Mouse (Mus musculus): Measurements from ENCODE around the gene Fignl2.
"Not testable (repeated sequence)": the region's sequence is repeated elsewhere in the genome, so short reads cannot be mapped to it uniquely, and the experiment has no call there.

The Fignl2 gene

GRCm38 (mm10) chr15:101077813-101078730, at the start of gene Fignl2:
TSS of gene Fignl2 (minus strand) at chr15:101078567.
- no peak for DNase-seq

GRCm38 (mm10) chr15:101126876-101127544, 48.6 kb upstream of the Fignl2 start:
- peak in 1 of 2 experiments; percentile 62 for DNase-seq

- DNase-seq, result no peak
Measured at GRCm38 (mm10) chr15:101125561-101125960, 47.2 kb upstream of the Fignl2 start.

- DNase-seq, result peak; percentile 72 to 77
Measured at GRCm38 (mm10) chr15:101123202-101123601, 44.8 kb upstream of the Fignl2 start.

- DNase-seq, result peak; percentile 61 to 73
Measured at GRCm38 (mm10) chr15:101122290-101122589, 43.9 kb upstream of the Fignl2 start.

DNA sequence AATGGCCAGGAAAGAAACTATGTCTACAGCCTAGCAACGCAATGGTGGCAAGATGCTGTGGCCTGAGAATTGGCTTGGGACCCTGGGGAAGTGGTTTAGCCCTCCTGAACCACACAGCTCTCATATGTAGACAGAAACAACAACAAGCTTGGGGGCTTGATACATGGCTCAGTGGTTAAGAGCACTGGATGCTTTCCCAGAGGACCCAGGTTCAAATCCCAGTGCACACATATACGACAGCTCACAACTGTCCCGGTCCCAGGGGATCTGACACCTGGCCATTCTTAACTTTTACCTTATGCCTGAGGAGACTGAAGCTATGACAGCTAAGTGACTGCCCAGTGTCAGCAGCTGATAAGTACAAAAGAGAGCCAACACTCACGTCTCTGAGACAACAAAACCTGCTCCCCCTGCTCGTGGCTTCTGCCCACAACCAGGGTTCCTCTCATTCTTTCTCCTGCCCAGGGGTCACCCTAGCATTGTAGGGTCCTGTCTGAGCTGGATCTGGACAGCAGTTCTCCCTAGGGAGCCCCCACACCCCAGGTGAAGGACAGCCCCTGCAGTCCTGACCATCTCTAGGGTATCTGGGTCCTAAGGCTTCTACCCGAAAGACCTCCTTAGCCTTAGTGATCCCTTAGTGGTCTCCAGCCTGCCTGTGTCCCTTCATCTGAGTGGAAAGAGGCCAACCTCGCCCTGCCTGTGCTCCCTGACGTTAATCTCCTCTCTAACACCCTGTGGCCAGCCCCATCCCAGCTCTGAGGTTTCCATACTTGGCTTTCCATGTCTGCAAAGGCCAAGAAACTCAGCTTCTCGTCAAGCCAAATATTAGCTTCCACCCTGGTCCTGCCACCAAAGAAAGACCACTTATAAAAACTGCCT, 43.3 kb upstream of the Fignl2 start:
- no peak for DNase-seq

- no peak for DNase-seq
Measured at GRCm38 (mm10) chr15:101118399-101119125, 40.2 kb upstream of the Fignl2 start.

DNA sequence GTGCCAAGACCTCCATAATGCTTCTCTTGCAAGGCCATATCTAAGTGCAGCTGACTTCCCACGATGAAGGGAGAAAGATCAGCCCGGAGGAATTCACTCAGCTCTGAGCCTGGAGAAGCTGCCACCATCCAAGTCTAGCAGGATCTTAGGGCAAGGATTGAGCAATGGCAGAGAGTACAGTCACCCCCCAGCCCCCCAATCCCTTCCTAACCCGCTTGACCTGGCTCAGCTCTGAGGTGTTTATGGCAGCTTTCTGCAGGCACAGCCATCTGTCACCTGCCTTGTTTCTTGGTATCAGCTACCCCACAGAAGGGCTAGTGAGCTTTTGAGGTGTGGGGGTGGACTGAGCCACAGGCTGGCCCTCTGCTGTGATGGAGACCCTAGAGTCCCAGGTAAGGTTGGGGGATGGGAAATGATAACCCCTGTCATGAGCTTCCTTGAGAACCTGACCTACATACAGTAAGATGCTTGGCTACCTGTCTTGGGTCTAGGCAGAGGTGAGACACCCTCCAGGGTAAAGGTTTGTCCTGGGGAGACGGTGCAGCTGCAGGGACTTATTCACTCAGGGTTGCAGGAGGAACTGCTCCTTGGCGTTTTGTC, 37.2 kb upstream of the Fignl2 start, which contains the start of gene Ankrd33:
Gene Ankrd33, plus strand, starts transcription at position 245 of the 600 bp plus-strand sequence.
- DNase-seq, result no peak

- DNase-seq, result not testable (repeated sequence)
Measured at GRCm38 (mm10) chr15:101113778-101114177, 35.4 kb upstream of the Fignl2 start.

- DNase-seq, result peak; percentile 83 to 89
Measured at GRCm38 (mm10) chr15:101113176-101113575, 34.8 kb upstream of the Fignl2 start.

DNA sequence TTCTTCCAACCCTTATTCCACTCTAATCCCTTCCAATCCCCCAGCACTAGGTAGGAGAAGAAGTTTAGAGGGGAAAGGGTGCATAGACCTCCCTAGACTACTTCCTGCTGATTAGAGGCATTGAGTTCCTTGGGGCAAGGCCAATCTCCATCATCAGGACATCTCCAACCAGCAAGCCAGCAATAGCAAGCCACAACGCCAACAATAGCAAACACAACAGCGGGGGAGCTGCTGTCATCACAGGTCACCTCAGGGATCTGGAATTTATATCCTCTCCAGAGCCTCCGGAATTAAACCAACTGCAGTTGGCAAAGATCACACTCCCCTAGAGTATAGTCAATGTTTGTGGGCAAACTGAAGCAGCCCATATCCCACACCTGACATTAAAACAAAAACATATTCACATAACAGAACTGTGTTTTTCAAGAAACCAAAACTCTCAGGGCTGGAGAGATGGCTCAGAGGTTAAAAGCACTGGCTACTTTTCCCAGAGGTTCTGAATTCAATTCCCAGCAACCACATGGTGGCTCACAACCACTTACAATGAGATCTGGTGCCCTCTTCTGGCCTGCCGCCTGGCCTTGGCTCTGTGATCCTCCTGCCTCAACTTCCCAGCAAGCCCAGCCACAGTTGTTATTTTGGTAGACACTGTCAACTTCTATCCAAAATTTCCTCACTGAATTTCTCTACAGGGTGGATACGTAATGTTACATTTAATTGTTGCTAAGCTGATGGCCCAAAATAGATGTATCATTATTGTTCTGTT, 29.7 kb upstream of the Fignl2 start:
- no peak for DNase-seq

DNA sequence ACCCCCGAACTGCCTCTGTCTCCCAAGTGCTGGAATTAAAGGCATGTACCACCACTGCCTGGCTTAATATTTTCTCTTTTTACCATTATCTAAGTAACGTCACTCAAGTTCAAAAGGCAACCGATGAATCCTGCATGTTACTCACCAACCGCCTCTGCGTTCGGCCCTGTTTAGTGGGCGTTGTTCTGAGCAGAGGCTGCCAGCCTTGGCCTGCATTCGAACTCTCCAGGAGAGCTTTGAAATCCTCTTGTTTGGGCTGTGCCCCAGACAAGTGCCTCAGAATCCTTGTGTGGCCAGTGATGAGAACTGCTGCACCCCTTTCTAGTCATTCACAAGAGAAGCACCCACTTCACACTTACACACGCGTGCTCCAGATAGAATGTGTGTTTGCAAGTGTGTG, 27.6 kb upstream of the Fignl2 start:
- DNase-seq, result no peak

DNA sequence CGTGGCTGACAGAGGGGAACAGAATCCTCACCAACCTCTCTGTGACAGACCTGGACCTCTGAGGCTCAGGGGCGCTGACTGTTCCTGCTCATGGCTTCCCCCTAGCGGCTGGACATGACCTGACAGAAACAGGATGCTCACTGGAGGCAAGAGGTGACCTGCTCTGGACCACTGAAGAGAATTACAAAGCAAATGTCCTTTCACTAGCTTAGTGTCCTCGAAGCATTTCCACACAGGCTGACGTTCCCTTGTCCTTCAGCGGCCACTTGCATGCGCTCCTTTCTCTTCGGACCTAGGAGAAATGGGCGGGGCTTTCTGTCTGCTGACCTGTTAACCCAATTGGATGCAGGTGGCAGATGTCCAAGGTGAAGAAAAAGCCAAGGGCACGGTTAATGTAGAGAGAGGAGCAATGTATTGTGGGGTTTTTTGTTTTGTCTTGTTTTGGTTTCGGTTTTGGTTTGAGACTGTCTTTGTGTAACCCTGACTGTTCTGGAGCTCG, 27.2 kb upstream of the Fignl2 start:
- peak; percentile 82 to 86 for DNase-seq

GRCm38 (mm10) chr15:101103605-101104304, 25.4 kb upstream of the Fignl2 start:
- DNase-seq, result no peak

DNA sequence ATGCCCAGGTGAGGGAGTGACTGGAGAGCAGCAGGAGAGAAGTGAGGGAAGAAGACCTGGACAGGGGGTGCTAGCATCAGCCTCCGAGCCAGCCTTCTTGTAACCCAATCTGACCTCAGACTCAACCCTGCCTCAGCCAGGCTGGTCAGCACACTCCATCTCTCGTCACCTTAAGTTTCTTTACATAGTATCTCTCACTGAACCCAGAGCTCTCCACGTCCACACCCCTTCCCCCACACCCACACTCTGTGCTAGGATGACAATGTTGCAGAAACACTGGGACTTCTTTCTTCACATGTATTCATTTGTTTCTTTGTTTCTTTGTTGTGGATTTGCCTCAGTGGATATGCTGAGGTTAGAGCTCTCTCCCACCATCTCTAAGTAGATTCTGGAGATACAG, 22.6 kb upstream of the Fignl2 start:
- DNase-seq, result no peak

GRCm38 (mm10) chr15:101097985-101098651, 19.8 kb upstream of the Fignl2 start:
- DNase-seq, result no peak

- no peak for DNase-seq
Measured at GRCm38 (mm10) chr15:101095392-101095791, 17.0 kb upstream of the Fignl2 start.

GRCm38 (mm10) chr15:101094979-101095378, 16.6 kb upstream of the Fignl2 start:
- DNase-seq, result no peak

DNA sequence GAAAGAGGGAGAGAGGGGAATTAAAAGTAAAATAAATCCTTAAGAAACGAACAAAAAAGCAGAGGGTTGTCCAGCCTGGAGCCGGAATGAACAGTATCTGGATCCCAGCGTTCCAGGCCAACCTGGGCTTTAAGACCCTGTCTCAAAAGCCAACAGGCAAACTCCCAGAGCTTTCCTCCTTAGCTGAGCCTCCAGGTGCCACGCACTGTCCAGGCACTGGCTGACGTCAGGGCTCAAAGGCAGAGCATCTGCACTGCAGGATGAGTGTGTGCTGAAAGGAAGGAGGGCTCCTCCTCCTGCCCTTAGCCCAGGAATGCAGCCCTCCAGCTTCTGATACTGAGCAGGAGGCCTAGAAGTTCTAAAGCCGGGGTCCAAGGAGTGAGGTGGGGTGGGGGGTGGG, 15.6 kb upstream of the Fignl2 start:
- no peak for DNase-seq

All from lung, adult 18-20 months (tissue).